Mouse (Mus musculus) hindbrain, postnatal 0 days (tissue): Measurements from ENCODE around the gene Gm20671. TPM values are rescaled to one million over a fixed set of nuclear protein-coding genes. Genes with fewer than 3 reads are reported as not detected.

ENCODE experiments used
- ATAC-seq: fragments of 200-750 bp; cut with Nextera tagmentation; 2 replicates; pipeline ENCODE4 v1.8.0; 2017; ENCODE audit warnings: mild to moderate bottlenecking, moderate TSS enrichment, moderate library complexity
- DNase-seq: peaks from one replicate; pipeline ENCODE4 v3.0.0-alpha.2; 2015; ENCODE audit warnings: low spot score
- H3K27ac ChIP-seq: fragments of 300-500 bp; sonication (generic); 2 replicates; pipeline ENCODE4 v1.5.1; 2014; ENCODE audit warnings: mild to moderate bottlenecking
- H3K27me3 ChIP-seq: fragments of 300-500 bp; sonication (generic); 2 replicates; pipeline ENCODE4 v1.6.1; 2014; ENCODE audit warnings: low read length, mixed read lengths; ENCODE audit not compliant: insufficient read depth
- H3K36me3 ChIP-seq: fragments of 300-500 bp; sonication (generic); 2 replicates; pipeline ENCODE4 v1.6.1; 2014; ENCODE audit warnings: low read length, mixed read lengths; ENCODE audit not compliant: insufficient read depth
- H3K4me1 ChIP-seq: fragments of 300-500 bp; sonication (generic); 2 replicates; pipeline ENCODE4 v1.6.1; 2014; ENCODE audit warnings: antibody characterized with exemption, low read length, mixed read lengths; ENCODE audit not compliant: insufficient read depth
- H3K4me2 ChIP-seq: fragments of 300-500 bp; sonication (generic); 2 replicates; pipeline ENCODE4 v1.6.1; 2014; ENCODE audit warnings: low read depth, mild to moderate bottlenecking, low read length, moderate library complexity, mixed read lengths
- H3K4me3 ChIP-seq: fragments of 300-500 bp; sonication (generic); 2 replicates; pipeline ENCODE4 v1.5.1; 2014; ENCODE audit warnings: low read length
- H3K9ac ChIP-seq: fragments of 300-500 bp; sonication (generic); replicated peaks from 2 replicates; pipeline ENCODE4 v1.6.1; 2014; ENCODE audit warnings: mild to moderate bottlenecking, low read length, moderate library complexity, mixed read lengths
- H3K9me3 ChIP-seq: fragments of 300-500 bp; sonication (generic); 2 replicates; pipeline ENCODE4 v1.6.1; 2016; ENCODE audit warnings: low read length, mixed read lengths
- CTCF ChIP-seq: IDR thresholded peaks from 2 replicates; pipeline ENCODE4 v1.5.1; 2016; ENCODE audit warnings: antibody characterized with exemption, control low read depth, low read depth
- WGBS: fragments of 180-500 bp; shearing (Covaris S2); extraction: QIAGEN DNeasy Blood & Tissue Kit; methylation state at CpG from one replicate; pipeline ENCODE4 v1.1.7; 2014; 5-methylcytosine and 5-hydroxymethylcytosine counted together
- polyA plus RNA-seq: library from polyadenylated mRNA; unstranded; fragments of >200 nt; fragmentation: Nextera tagmentation; extraction: Ambion mirVana; gene quantifications from 2 replicates; pipeline ENCODE4 v1.2.1, GENCODE M21; 2015
- total RNA-seq: library from RNA; depleted of rRNA; stranded (reverse); fragments of >200 nt; gene quantifications from 2 replicates; pipeline ENCODE4 v1.2.3, GENCODE M21; 2014; rRNA removed

Gm20671 gene
- total RNA-seq (2.3 and 5.6 TPM in 2 replicates), polyA plus RNA-seq (not detected in 2 replicates)

DNA sequence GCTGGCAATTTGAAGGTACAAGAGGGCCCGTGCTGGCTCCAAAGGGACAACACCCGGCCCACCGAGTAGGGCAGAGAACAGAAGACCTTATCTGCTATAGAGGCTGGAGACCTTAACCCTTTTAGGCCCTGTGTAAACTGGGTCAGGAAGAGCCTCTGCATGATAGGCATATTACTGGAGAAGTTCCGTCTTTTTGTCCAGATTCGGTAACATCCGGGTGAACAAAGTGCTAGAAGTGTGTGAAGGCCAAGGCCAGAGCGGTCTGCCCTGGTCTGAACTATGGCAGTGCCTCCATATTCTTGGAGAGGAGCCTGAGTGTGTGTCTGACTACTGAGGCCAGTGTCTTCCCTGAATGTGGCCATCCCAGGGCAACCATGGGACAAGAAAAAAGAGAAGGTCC, at the start of gene Gm20671:
TSS of gene Gm20671 (minus strand) at position 101 of the 400 bp plus-strand sequence.
- no peaks in the 10 kb centered on the region for H3K27me3 ChIP-seq
- H3K9me3 ChIP-seq: no peaks in the 10 kb centered on the region
- H3K27ac ChIP-seq: no peak within 1 kb of the TSS
- no peak for TF ChIP-seq CTCF
- H3K4me1 ChIP-seq: no peaks in the 10 kb centered on the region
- H3K36me3 ChIP-seq: peaks cover 35% of the 10 kb centered on the region; the same call in 1 of the 2 replicates
- WGBS: 92% methylated on average over 7 of the region's 7 CpGs
- DNase-seq (no peak), ATAC-seq (no peak)
- no peak within 1 kb of the TSS for H3K4me2 ChIP-seq
- H3K9ac ChIP-seq: no peak within 1 kb of the TSS
- H3K4me3 ChIP-seq: no peak within 1 kb of the TSS

- no peaks in the 10 kb centered on the region for H3K4me1 ChIP-seq
- DNase-seq (no peak), ATAC-seq (no peak)
- 93% methylated on average over 5 of the region's 5 CpGs for WGBS
- H3K9me3 ChIP-seq: no peaks in the 10 kb centered on the region
- peaks cover 20% of the 10 kb centered on the region; the same call in 1 of the 2 replicates for H3K36me3 ChIP-seq
- no peak overlapping the region for H3K9ac ChIP-seq
- H3K4me2 ChIP-seq: no peak overlapping the region
- H3K27ac ChIP-seq: no peak overlapping the region
- TF ChIP-seq CTCF: no peak
- H3K27me3 ChIP-seq: no peaks in the 10 kb centered on the region
- no peak overlapping the region for H3K4me3 ChIP-seq
These were observed 45.4 kb upstream of the Gm20671 start for GRCm38 (mm10) chr5:32872346-32872745.

DNA sequence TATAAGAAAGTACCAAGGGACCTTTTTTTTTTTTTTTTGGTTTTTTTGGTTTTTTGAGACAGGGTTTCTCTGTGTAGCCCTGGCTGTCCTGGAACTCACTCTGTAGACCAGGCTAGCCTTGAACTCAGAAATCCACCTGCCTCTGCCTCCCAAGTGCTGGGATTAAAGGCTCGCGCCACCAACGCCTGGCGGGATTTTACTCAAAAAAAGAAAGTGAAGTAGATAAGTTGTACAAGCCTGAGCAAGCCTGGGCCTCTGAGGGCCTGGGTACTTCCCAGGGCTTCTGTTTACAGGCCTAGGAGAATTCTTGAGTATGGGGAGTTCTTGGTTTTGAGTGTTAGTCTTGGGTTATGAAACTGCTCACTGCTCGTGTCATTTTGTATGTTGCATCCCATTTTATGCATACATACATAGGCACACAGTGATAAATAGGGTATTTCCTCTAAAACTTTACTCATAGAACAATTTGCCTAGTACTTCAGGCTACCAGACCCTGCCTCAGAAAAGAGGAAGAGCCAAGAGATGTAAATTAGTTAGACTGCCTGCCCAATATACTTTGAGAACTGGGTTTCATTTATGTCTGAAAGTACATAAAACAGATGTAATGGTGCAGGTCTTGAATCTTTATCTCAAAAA, 42.6 kb upstream of the Gm20671 start:
- no peaks in the 10 kb centered on the region for H3K4me1 ChIP-seq
- H3K9ac ChIP-seq: no peak overlapping the region
- 96% methylated on average over 5 of the region's 5 CpGs for WGBS
- no peak for DNase-seq
- no peak for ATAC-seq
- H3K4me3 ChIP-seq: no peak overlapping the region
- no peak overlapping the region for H3K4me2 ChIP-seq
- H3K36me3 ChIP-seq: peaks cover 17% of the 10 kb centered on the region; the same call in 1 of the 2 replicates
- TF ChIP-seq CTCF: no peak
- H3K9me3 ChIP-seq: no peaks in the 10 kb centered on the region
- no peak overlapping the region for H3K27ac ChIP-seq
- no peaks in the 10 kb centered on the region for H3K27me3 ChIP-seq

DNA sequence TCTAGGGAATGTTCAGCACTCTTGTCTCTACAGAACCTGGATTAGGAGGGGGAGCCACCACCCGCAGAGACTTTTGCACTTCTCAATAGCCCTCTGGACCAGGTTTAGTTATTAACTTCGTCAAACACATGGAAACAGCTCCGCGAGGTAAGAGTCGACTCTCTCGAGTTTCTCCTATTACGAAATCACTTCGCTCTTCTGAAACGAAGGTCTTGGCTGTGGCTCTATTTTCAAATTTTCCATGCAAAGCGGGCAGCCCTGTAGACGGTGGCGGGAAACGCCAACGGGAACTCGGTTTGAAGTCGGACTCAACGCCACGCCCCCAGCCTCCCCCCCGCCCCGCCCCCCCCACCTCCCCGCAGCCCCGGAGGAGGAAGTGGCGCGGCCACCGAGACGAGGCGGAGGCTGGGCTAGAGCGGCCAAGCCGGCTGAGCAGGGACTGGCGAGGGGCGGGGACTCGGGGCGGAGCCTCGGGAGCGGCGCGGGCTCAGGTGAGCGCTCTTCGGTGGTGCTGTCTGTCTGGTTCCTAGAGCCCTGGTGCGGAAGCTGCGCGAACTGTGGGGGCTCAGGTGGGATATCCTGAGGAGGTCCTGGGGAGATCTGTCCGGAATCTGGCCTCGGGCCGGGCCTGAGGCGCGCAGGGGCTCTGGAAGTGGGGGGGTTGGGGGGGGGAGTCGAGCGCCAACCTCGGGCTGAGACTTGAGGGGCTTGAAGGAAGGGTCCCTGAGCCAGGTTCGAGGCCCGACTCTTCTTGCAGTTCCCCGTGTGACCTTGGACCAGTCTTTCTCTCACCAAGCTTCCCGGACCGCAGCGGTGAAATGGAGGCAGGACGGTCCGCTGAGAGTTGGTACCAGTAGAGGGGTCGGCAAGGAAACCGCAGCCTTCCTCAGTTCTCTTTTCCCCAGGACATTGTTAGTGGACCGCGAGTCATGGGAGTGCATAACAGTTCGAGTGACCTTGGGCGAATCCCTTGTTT, 36.6 kb upstream of the Gm20671 start, which contains the start of gene Depdc5:
TSS of gene Depdc5 (plus strand) at position 449 of the 976 bp plus-strand sequence.
- Histone ChIP-seq H3K27me3 (no peaks in the 10 kb centered on the region), H3K4me2 (peak within 1 kb of the TSS; percentile 72), H3K9me3 (no peaks in the 10 kb centered on the region), H3K9ac (peak within 1 kb of the TSS; percentile 65), H3K4me3 (peak within 1 kb of the TSS; percentile 75), H3K27ac (peak within 1 kb of the TSS; percentile 62; the same call in 1 of the 2 replicates), H3K4me1 (no peaks in the 10 kb centered on the region), H3K36me3 (peaks cover 10% of the 10 kb centered on the region; the same call in 1 of the 2 replicates)
- peak; percentile 99 for ATAC-seq
- WGBS: 1% methylated on average over 63 of the region's 64 CpGs
- DNase-seq: peak; percentile 95
- 0 out of 2 replicates have a peak, but pooled peaks have one; percentile 5 for TF ChIP-seq CTCF

- Histone ChIP-seq H3K4me2 (peak overlapping the region; percentile 72), H3K36me3 (peaks cover 4% of the 10 kb centered on the region; the same call in 1 of the 2 replicates), H3K27ac (no peak overlapping the region), H3K9me3 (no peaks in the 10 kb centered on the region), H3K4me1 (no peaks in the 10 kb centered on the region), H3K27me3 (no peaks in the 10 kb centered on the region), H3K4me3 (0 out of 2 replicates have a peak overlapping the region, but pooled peaks have one; percentile 75), H3K9ac (no peak overlapping the region)
- DNase-seq: no peak
- no peak for ATAC-seq
- 62% methylated on average over 6 of the region's 6 CpGs for WGBS
- no peak for TF ChIP-seq CTCF
These were observed 35.7 kb upstream of the Gm20671 start for GRCm38 (mm10) chr5:32862469-32863132.

DNA sequence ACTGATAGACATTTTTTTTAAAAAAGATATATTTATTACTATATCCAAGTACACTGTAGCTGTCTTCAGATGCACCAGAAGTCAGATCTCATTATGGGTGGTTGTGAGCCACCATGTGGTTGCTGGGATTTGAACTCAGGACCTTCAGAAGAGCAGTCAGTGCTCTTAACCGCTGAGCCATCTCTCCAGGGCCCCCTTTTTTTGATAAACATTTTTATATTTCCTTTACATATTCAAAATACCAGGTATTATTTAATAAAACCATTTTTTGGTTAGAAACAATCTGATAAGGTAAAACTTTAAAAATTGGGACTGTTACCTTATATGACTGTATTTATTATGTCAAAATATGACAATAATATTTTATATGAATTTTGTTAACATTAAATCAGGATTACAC, 34.2 kb upstream of the Gm20671 start:
- H3K4me2 ChIP-seq: no peak overlapping the region
- no peak for ATAC-seq
- no peaks in the 10 kb centered on the region for H3K36me3 ChIP-seq
- no peak for DNase-seq
- H3K9ac ChIP-seq: no peak overlapping the region
- no peaks in the 10 kb centered on the region for H3K9me3 ChIP-seq
- no peak for TF ChIP-seq CTCF
- H3K27ac ChIP-seq: no peak overlapping the region
- no peaks in the 10 kb centered on the region for H3K27me3 ChIP-seq
- no peaks in the 10 kb centered on the region for H3K4me1 ChIP-seq
- WGBS: 97% methylated on average over 1 of the region's 1 CpGs
- no peak overlapping the region for H3K4me3 ChIP-seq
